Mouse (Mus musculus): ENCODE data around the gene Mtch1. TPM values are rescaled to one million over a fixed set of nuclear protein-coding genes. Genes with fewer than 3 reads are reported as not detected.
"Not testable (repeated sequence)": the region's sequence is repeated elsewhere in the genome, so short reads cannot be mapped to it uniquely, and the experiment has no call there.

The Mtch1 gene
- polyA plus RNA-seq, 1 experiment: 140 TPM

- Histone ChIP-seq H3K4me1 (peaks cover 30% of the 10 kb centered on the region), H3K9me3 (0 out of 2 replicates have a peak, but pooled peaks cover 8% of the 10 kb centered on the region), H3K4me3 (replicated peaks) (no peak overlapping the region), H3K27me3 (replicated peaks) (peaks cover 53% of the 10 kb centered on the region), H3K36me3 (replicated peaks; ENCODE audit: low read length) (peaks cover 5% of the 10 kb centered on the region)
- no peak for TF ChIP-seq GATA1 (IDR thresholded peaks at IDR 0.05; ENCODE audit: borderline replicate concordance, low read length)
Observed at GRCm38 (mm10) chr17:29323625-29324024, 24.1 kb downstream of the Mtch1 start.

DNA sequence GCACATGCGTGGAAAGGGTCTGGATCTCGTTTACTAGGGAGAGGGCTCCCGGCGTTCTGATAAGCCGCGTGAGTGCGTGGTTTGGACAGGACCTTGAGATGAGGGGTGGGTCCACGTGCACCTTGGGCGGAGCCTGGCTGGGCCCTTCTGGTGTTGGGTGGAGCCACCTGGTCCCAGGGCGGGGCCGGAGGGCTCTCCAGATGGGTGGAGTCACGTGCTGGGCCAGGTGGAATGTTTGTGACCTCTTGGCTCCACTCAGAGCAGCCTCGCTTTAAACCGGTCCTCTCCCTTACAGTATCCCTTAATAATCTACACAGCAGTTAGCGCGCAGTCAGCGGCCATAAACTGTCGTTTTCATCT, 25.2 kb downstream of the Mtch1 start:
- no peak for TF ChIP-seq FLI1 (IDR thresholded peaks at IDR 0.05; ENCODE audit: low read length)
- TF ChIP-seq GATA1 (IDR thresholded peaks at IDR 0.05; ENCODE audit: borderline replicate concordance, low read length): no peak
- H3K9me3 ChIP-seq: 0 out of 2 replicates have a peak, but pooled peaks cover 8% of the 10 kb centered on the region
- H3K27me3 ChIP-seq (replicated peaks): peaks cover 55% of the 10 kb centered on the region
- peaks cover 5% of the 10 kb centered on the region for H3K36me3 ChIP-seq (replicated peaks; ENCODE audit: low read length)
- H3K4me1 ChIP-seq: peaks cover 31% of the 10 kb centered on the region
- H3K4me3 ChIP-seq (replicated peaks): no peak overlapping the region

DNA sequence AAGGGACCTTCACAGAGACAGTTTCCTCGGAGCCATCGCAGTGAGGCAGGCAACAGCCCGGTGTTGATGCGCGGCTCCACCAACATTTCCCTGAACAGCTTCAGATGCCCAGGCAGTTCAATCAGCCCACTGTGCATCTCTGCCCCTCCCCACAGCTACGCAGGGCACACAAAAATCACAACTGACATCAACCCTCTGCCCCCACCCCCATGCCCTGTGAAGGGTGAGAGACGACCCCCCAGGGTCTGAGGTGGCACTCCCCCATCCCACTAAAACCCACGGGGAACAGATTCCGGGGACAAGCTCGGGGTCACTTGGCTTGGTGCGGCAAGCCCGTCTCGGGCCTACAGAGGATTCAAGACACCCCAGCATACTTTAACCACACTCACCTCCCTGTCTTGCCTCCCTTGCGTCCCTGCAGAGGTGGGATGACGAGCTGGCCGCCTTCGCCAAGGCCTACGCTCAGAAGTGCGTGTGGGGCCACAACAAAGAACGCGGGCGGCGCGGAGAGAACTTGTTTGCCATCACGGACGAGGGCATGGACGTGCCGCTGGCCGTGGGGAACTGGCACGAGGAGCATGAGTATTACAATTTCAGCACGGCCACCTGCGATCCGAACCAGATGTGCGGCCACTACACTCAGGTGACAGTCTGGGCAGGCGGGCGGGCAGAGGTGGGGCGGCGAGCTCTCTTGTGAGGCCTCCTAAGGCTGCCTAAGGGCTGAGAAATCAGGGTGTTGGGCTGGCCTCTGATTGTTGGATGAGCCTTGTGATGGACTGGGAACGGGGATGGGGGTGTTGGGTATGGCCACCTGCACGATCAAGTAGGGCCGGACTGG, 25.8 kb downstream of the Mtch1 start:
- H3K4me1 ChIP-seq: peaks cover 32% of the 10 kb centered on the region
- TF ChIP-seq GATA1 (IDR thresholded peaks at IDR 0.05; ENCODE audit: borderline replicate concordance, low read length) (no peak), FLI1 (IDR thresholded peaks at IDR 0.05; ENCODE audit: low read length) (no peak)
- no peaks in the 10 kb centered on the region for H3K36me3 ChIP-seq (replicated peaks; ENCODE audit: low read length)
- H3K27me3 ChIP-seq (replicated peaks): peaks cover 49% of the 10 kb centered on the region
- no peak overlapping the region for H3K4me3 ChIP-seq (replicated peaks)
- H3K9me3 ChIP-seq: 0 out of 2 replicates have a peak, but pooled peaks cover 2% of the 10 kb centered on the region

- H3K4me1 ChIP-seq: peaks cover 52% of the 10 kb centered on the region
- H3K36me3 ChIP-seq (replicated peaks; ENCODE audit: low read length): no peaks in the 10 kb centered on the region
- TF ChIP-seq FLI1 (IDR thresholded peaks at IDR 0.05; ENCODE audit: low read length): no peak
- no peak; the same call in 2 of the 3 replicates for TF ChIP-seq GATA1 (IDR thresholded peaks at IDR 0.05; ENCODE audit: borderline replicate concordance, low read length)
- no peak overlapping the region for H3K4me3 ChIP-seq (replicated peaks)
- H3K27me3 ChIP-seq (replicated peaks): peaks cover 43% of the 10 kb centered on the region
- H3K9me3 ChIP-seq: no peaks in the 10 kb centered on the region
Observed at GRCm38 (mm10) chr17:29319881-29320639, 27.7 kb downstream of the Mtch1 start.

DNA sequence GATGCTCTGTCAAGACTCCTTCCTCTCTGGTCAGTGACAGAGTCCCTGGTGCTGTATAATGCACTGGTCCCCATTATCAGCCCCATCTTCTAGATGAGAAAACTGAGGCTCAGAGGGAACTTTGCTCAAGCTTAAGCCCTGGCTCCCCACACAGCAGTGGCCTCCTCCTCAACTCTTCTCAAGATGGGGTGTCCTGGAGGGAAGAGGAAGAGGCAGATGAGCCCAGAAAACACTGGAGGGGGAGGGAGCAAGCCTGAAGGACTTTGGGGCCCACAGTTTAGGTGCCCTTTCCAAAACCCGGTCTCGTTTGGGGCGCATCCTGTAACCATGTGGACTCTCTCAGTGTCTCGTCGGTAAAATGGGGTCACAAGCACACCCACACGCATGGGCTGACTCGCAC, 28.3 kb downstream of the Mtch1 start:
- Histone ChIP-seq H3K27me3 (replicated peaks) (peaks cover 43% of the 10 kb centered on the region), H3K4me1 (peaks cover 54% of the 10 kb centered on the region), H3K9me3 (no peaks in the 10 kb centered on the region), H3K4me3 (replicated peaks) (peak overlapping the region; percentile 31), H3K36me3 (replicated peaks; ENCODE audit: low read length) (no peaks in the 10 kb centered on the region)
- no peak for TF ChIP-seq FLI1 (IDR thresholded peaks at IDR 0.05; ENCODE audit: low read length)
- no peak for TF ChIP-seq GATA1 (IDR thresholded peaks at IDR 0.05; ENCODE audit: borderline replicate concordance, low read length)

GRCm38 (mm10) chr17:29318731-29319250, 28.9 kb downstream of the Mtch1 start:
- TF ChIP-seq GATA1 (IDR thresholded peaks at IDR 0.05; ENCODE audit: borderline replicate concordance, low read length) (no peak), FLI1 (IDR thresholded peaks at IDR 0.05; ENCODE audit: low read length) (no peak)
- Histone ChIP-seq H3K4me3 (replicated peaks) (peak overlapping the region; percentile 31), H3K27me3 (replicated peaks) (peaks cover 43% of the 10 kb centered on the region), H3K9me3 (no peaks in the 10 kb centered on the region), H3K4me1 (peaks cover 49% of the 10 kb centered on the region), H3K36me3 (replicated peaks; ENCODE audit: low read length) (no peaks in the 10 kb centered on the region)

GRCm38 (mm10) chr17:29317380-29317779, 30.4 kb downstream of the Mtch1 start, which contains the start of gene Pi16:
TSS of gene Pi16 (plus strand) at chr17:29317680.
- H3K36me3 ChIP-seq (replicated peaks; ENCODE audit: low read length); H3K9me3 ChIP-seq; H3K4me3 ChIP-seq (replicated peaks): not testable (repeated sequence)
- Histone ChIP-seq H3K27me3 (replicated peaks) (peaks cover 42% of the 10 kb centered on the region), H3K4me1 (peaks cover 47% of the 10 kb centered on the region)

DNA sequence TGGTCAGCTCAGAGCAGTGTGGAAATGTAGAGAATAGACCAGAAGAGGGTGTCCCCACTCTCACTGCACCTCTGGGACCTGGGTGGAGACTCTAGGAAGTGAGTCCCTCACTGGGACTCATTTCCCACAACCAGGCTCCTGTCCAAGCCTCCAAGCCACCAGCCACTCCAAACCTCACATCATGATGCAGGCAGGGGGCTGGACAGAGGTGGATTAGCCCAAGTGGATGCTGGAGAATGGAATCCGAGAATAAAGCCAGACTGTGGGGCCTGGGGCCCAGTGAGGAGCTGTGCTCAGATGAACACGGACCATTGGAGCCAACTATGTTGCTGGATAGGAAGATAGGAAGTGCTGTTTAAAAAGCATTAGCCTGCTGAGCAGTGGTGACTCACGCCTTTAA, 30.8 kb downstream of the Mtch1 start:
- TF ChIP-seq FLI1 (IDR thresholded peaks at IDR 0.05; ENCODE audit: low read length) (no peak), GATA1 (IDR thresholded peaks at IDR 0.05; ENCODE audit: borderline replicate concordance, low read length) (no peak)
- Histone ChIP-seq H3K4me3 (replicated peaks) (no peak overlapping the region), H3K9me3 (peaks cover 5% of the 10 kb centered on the region), H3K36me3 (replicated peaks; ENCODE audit: low read length) (peaks cover 2% of the 10 kb centered on the region), H3K27me3 (replicated peaks) (peaks cover 37% of the 10 kb centered on the region), H3K4me1 (peaks cover 47% of the 10 kb centered on the region)

DNA sequence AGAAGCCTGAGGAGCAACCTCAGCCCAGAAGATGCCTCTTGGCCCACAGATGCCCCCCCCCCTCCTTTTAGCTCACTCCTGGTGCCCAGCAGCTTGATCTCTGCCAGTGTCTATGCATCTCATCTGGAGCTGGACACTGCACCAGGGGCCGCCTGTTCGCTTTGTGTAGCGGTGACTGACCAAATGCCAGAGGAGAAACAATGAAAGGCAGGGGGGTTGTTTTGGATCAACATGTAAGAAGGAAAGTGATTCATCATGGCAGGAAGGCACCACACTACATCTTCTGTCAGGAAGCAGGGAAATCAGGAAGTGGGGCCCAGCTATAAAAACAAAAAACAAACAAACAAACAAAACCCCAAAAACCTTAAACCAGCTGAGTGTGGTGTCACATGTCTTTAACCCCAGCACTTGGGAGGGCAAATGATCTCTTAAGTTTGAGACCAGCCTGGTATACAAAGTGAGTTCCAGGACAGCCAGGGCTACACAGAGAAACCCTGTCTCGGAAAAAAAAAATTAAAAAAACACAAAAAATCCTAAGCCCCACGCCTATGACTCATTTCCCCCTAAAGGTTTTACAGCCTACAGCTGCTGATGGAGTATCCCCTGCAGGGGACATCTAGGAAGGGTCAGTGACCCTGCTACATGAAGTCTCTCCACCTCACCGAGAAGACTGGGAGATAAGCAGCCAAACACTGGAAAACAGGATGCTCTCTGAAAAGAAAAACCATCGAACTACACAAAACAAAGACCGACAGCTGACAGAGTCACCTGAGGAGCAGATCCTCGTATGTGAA, 31.9 kb downstream of the Mtch1 start:
- peaks cover 2% of the 10 kb centered on the region for H3K36me3 ChIP-seq (replicated peaks; ENCODE audit: low read length)

More for the DNA sequence above, 31.9 kb downstream of the Mtch1 start:
- H3K4me1 ChIP-seq: peaks cover 47% of the 10 kb centered on the region
- peaks cover 30% of the 10 kb centered on the region for H3K27me3 ChIP-seq (replicated peaks)
- no peak for TF ChIP-seq GATA1 (IDR thresholded peaks at IDR 0.05; ENCODE audit: borderline replicate concordance, low read length)
- TF ChIP-seq FLI1 (IDR thresholded peaks at IDR 0.05; ENCODE audit: low read length): no peak
- peak overlapping the region; percentile 33 for H3K4me3 ChIP-seq (replicated peaks)
- peaks cover 5% of the 10 kb centered on the region for H3K9me3 ChIP-seq

Measured in megakaryocyte, embryonic 14.5 days (primary cell).